Mouse (Mus musculus) granulocyte monocyte progenitor cell, adult 5-6 weeks (primary cell): Measurements from ENCODE around the gene Ndufs8. TPM values are rescaled to one million over a fixed set of nuclear protein-coding genes. Genes with fewer than 3 reads are reported as not detected.

Source experiments
- ATAC-seq: replicated peaks from 2 replicates; pipeline ENCODE4 v1.8.0; 2016; ENCODE audit warnings: mild to moderate bottlenecking, moderate TSS enrichment, inconsistent platforms; ENCODE audit not compliant: poor library complexity, severe bottlenecking
- total RNA-seq, 2 experiments: library from RNA; stranded (forward) in 1 of 2; stranded (reverse) in 1 of 2; fragments of 200-712, 200-1000 nt in 1 of 2; fragments of >200 nt in 1 of 2; fragmentation: Nextera tagmentation in 1 of 2; gene quantifications; 2 replicates each; pipeline ENCODE4 v1.2.3; 2014 to 2017

The Ndufs8 gene
- total RNA-seq, 2 experiments from 2014 or later: 89.0 to 157 TPM

- no peak for ATAC-seq
Observed at GRCm38 (mm10) chr19:3872373-3872772, 40.2 kb downstream of the Ndufs8 start.

GRCm38 (mm10) chr19:3871468-3871867 lies 41.1 kb downstream of the Ndufs8 start:
- no peak for ATAC-seq

GRCm38 (mm10) chr19:3868290-3868689 lies 44.3 kb downstream of the Ndufs8 start:
- no peak for ATAC-seq

GRCm38 (mm10) chr19:3864960-3865359 lies 47.6 kb downstream of the Ndufs8 start:
- ATAC-seq: no peak

GRCm38 (mm10) chr19:3862713-3863112 lies 49.9 kb downstream of the Ndufs8 start:
- no peak for ATAC-seq

Other genes starting within 250 kb of the Ndufs8 start
- gene Lrp5, start 226.2 kb downstream of the Ndufs8 start, total RNA-seq (2014; fragmentation: Nextera tagmentation): 28.0 and 36.6 TPM in 2 replicates
- 12.5 and 15.1 TPM in 2 replicates for gene Lrp5, start 226.2 kb downstream of the Ndufs8 start, total RNA-seq (2017)
- 10.0 and 13.4 TPM in 2 replicates for gene 1810055G02Rik, start 204.5 kb downstream of the Ndufs8 start, total RNA-seq (2014; fragmentation: Nextera tagmentation)
- gene 1810055G02Rik, start 204.5 kb downstream of the Ndufs8 start, total RNA-seq (2017): 4.5 and 9.0 TPM in 2 replicates
- 28.2 and 38.5 TPM in 2 replicates for gene Kmt5b, start 145.4 kb downstream of the Ndufs8 start, total RNA-seq (2014; fragmentation: Nextera tagmentation)
- gene Kmt5b, start 145.4 kb downstream of the Ndufs8 start, total RNA-seq (2017): 37.0 and 41.4 TPM in 2 replicates
- 30.2 and 50.6 TPM in 2 replicates for gene Chka, start 61.0 kb downstream of the Ndufs8 start, total RNA-seq (2014; fragmentation: Nextera tagmentation)
- 32.7 and 37.2 TPM in 2 replicates for gene Chka, start 61.0 kb downstream of the Ndufs8 start, total RNA-seq (2017)
- gene Tcirg1, start 5.6 kb downstream of the Ndufs8 start, total RNA-seq (2014; fragmentation: Nextera tagmentation): 165 and 253 TPM in 2 replicates
- 159 and 178 TPM in 2 replicates for gene Tcirg1, start 5.6 kb downstream of the Ndufs8 start, total RNA-seq (2017)
- gene Aldh3b1, start 17.0 kb upstream of the Ndufs8 start, total RNA-seq (2014; fragmentation: Nextera tagmentation): 5.9 and 8.4 TPM in 2 replicates
- gene Aldh3b1, start 17.0 kb upstream of the Ndufs8 start, total RNA-seq (2017): 8.4 and 14.1 TPM in 2 replicates
- gene Unc93b1, start 22.4 kb upstream of the Ndufs8 start, total RNA-seq (2014; fragmentation: Nextera tagmentation): 162 and 191 TPM in 2 replicates
- gene Unc93b1, start 22.4 kb upstream of the Ndufs8 start, total RNA-seq (2017): 205 and 220 TPM in 2 replicates
- not detected in 2 replicates for gene Aldh3b3, start 45.9 kb upstream of the Ndufs8 start, total RNA-seq (2014; fragmentation: Nextera tagmentation)
- gene Aldh3b3, start 45.9 kb upstream of the Ndufs8 start, total RNA-seq (2017): not detected in 2 replicates
- gene Aldh3b2, start 59.6 kb upstream of the Ndufs8 start, total RNA-seq (2014; fragmentation: Nextera tagmentation): not detected in 2 replicates
- 0.09 TPM in 1 of 2 replicates, not detected in the other for gene Aldh3b2, start 59.6 kb upstream of the Ndufs8 start, total RNA-seq (2017)
- 4.1 and 6.4 TPM in 2 replicates for gene Acy3, start 73.8 kb upstream of the Ndufs8 start, total RNA-seq (2014; fragmentation: Nextera tagmentation)
- 0.73 and 4.0 TPM in 2 replicates for gene Acy3, start 73.8 kb upstream of the Ndufs8 start, total RNA-seq (2017)
- gene Tbx10, start 80.0 kb upstream of the Ndufs8 start, total RNA-seq (2014; fragmentation: Nextera tagmentation): not detected in 2 replicates
- gene Tbx10, start 80.0 kb upstream of the Ndufs8 start, total RNA-seq (2017): not detected in 2 replicates
- gene Nudt8, start 87.8 kb upstream of the Ndufs8 start, total RNA-seq (2014; fragmentation: Nextera tagmentation): 9.7 and 16.3 TPM in 2 replicates
- gene Nudt8, start 87.8 kb upstream of the Ndufs8 start, total RNA-seq (2017): 4.4 and 10.5 TPM in 2 replicates
- gene Gm49405, start 87.9 kb upstream of the Ndufs8 start, total RNA-seq (2014; fragmentation: Nextera tagmentation): 0.30 and 3.0 TPM in 2 replicates
- gene Gm49405, start 87.9 kb upstream of the Ndufs8 start, total RNA-seq (2017): 1.2 and 1.3 TPM in 2 replicates
- 3.0 and 7.0 TPM in 2 replicates for gene Doc2g, start 90.5 kb upstream of the Ndufs8 start, total RNA-seq (2014; fragmentation: Nextera tagmentation)
- gene Doc2g, start 90.5 kb upstream of the Ndufs8 start, total RNA-seq (2017): 0.46 and 2.9 TPM in 2 replicates
- gene Ndufv1, start 100.0 kb upstream of the Ndufs8 start, total RNA-seq (2014; fragmentation: Nextera tagmentation): 93.8 and 132 TPM in 2 replicates
- gene Ndufv1, start 100.0 kb upstream of the Ndufs8 start, total RNA-seq (2017): 222 and 241 TPM in 2 replicates
- 235 and 335 TPM in 2 replicates for gene Gstp1, start 125.2 kb upstream of the Ndufs8 start, total RNA-seq (2014; fragmentation: Nextera tagmentation)
- 84.1 and 120 TPM in 2 replicates for gene Gstp1, start 125.2 kb upstream of the Ndufs8 start, total RNA-seq (2017)
- gene Gstp2, start 133.2 kb upstream of the Ndufs8 start, total RNA-seq (2014; fragmentation: Nextera tagmentation): not detected in 2 replicates
- gene Gstp2, start 133.2 kb upstream of the Ndufs8 start, total RNA-seq (2017): 4.3 TPM in 1 of 2 replicates, not detected in the other
- not detected in 2 replicates for gene Gstp3, start 146.8 kb upstream of the Ndufs8 start, total RNA-seq (2014; fragmentation: Nextera tagmentation)
- 0.65 TPM in 1 of 2 replicates, not detected in the other for gene Gstp3, start 146.8 kb upstream of the Ndufs8 start, total RNA-seq (2017)
- gene Cabp2, start 168.8 kb upstream of the Ndufs8 start, total RNA-seq (2014; fragmentation: Nextera tagmentation): not detected in 2 replicates
- not detected in 2 replicates for gene Cabp2, start 168.8 kb upstream of the Ndufs8 start, total RNA-seq (2017)
- gene Cdk2ap2, start 184.4 kb upstream of the Ndufs8 start, total RNA-seq (2014; fragmentation: Nextera tagmentation): 119 and 155 TPM in 2 replicates
- 33.7 and 36.5 TPM in 2 replicates for gene Cdk2ap2, start 184.4 kb upstream of the Ndufs8 start, total RNA-seq (2017)
- 11.3 and 16.8 TPM in 2 replicates for gene Pitpnm1, start 187.2 kb upstream of the Ndufs8 start, total RNA-seq (2014; fragmentation: Nextera tagmentation)
- gene Pitpnm1, start 187.2 kb upstream of the Ndufs8 start, total RNA-seq (2017): 4.5 and 24.3 TPM in 2 replicates
- 19.6 and 60.2 TPM in 2 replicates for gene Aip, start 213.1 kb upstream of the Ndufs8 start, total RNA-seq (2014; fragmentation: Nextera tagmentation)
- 31.3 and 38.6 TPM in 2 replicates for gene Aip, start 213.1 kb upstream of the Ndufs8 start, total RNA-seq (2017)
- not detected in 2 replicates for gene Gpr152, start 227.0 kb upstream of the Ndufs8 start, total RNA-seq (2014; fragmentation: Nextera tagmentation)
- not detected in 2 replicates for gene Gpr152, start 227.0 kb upstream of the Ndufs8 start, total RNA-seq (2017)
- gene Cabp4, start 231.3 kb upstream of the Ndufs8 start, total RNA-seq (2014; fragmentation: Nextera tagmentation): not detected in 2 replicates
- not detected in 2 replicates for gene Cabp4, start 231.3 kb upstream of the Ndufs8 start, total RNA-seq (2017)
- 143 and 234 TPM in 2 replicates for gene Coro1b, start 235.8 kb upstream of the Ndufs8 start, total RNA-seq (2014; fragmentation: Nextera tagmentation)
- gene Coro1b, start 235.8 kb upstream of the Ndufs8 start, total RNA-seq (2017): 71.3 and 73.2 TPM in 2 replicates
- 40.8 and 53.6 TPM in 2 replicates for gene Ptprcap, start 240.8 kb upstream of the Ndufs8 start, total RNA-seq (2014; fragmentation: Nextera tagmentation)
- 64.9 and 84.1 TPM in 2 replicates for gene Ptprcap, start 240.8 kb upstream of the Ndufs8 start, total RNA-seq (2017)